In genomic region chr5:50045180-50045579, GRCm38 (mm10) we compare ENCODE assay signal across 22 mouse cellular contexts. TPM values are rescaled to one million over a fixed set of nuclear protein-coding genes. Genes with fewer than 3 reads are reported as not detected.
DNase-seq lines count a peak whose midpoint lies in the region; ATAC-seq and TF ChIP-seq lines count a peak whose summit lies in the region.
"Had no signal": no experiment of that assay in that cellular context is flagged by ENCODE, and none has a peak within 500 bp of the region (broad histone marks: within the 10 kb centered on the region; RNA-seq: fewer than 3 reads in every experiment).

No protein-coding gene starts in this region.

- H3K9ac ChIP-seq in heart, embryonic 12.5 days = no peak overlapping the region
- no peak overlapping the region for H3K9ac ChIP-seq in limb, embryonic 15.5 days
- H3K9ac ChIP-seq: heart, embryonic 13.5 days; hindbrain, embryonic 13.5 days had no signal

- no peaks in the 10 kb centered on the region for H3K36me3 ChIP-seq in heart, embryonic 12.5 days
- H3K36me3 ChIP-seq in limb, embryonic 15.5 days = 0 out of 2 replicates have a peak, but pooled peaks cover 3% of the 10 kb centered on the region
- peaks cover 21% of the 10 kb centered on the region for H3K36me3 ChIP-seq in limb, embryonic 10.5 days
- H3K36me3 ChIP-seq: heart, embryonic 13.5 days; hindbrain, embryonic 13.5 days had no signal

- H3K27ac ChIP-seq in heart, embryonic 12.5 days (ENCODE audit: poor library complexity, severe bottlenecking) = no peak overlapping the region
- peak overlapping the region; percentile 43; the same call in 1 of the 2 replicates for H3K27ac ChIP-seq in limb, embryonic 15.5 days
- H3K27ac ChIP-seq in limb, embryonic 10.5 days = no peak overlapping the region
- H3K27ac ChIP-seq: forebrain, embryonic 10.5 days; gastrocnemius, adult 2 months; heart, embryonic 13.5 days; hindbrain, embryonic 10.5 days; hindbrain, embryonic 13.5 days had no signal

- H3K4me1 ChIP-seq in heart, embryonic 12.5 days (replicated peaks) = peaks cover 48% of the 10 kb centered on the region
- peaks cover 27% of the 10 kb centered on the region for H3K4me1 ChIP-seq in limb, embryonic 15.5 days
- H3K4me1 ChIP-seq in limb, embryonic 10.5 days = peaks cover 23% of the 10 kb centered on the region; the same call in 1 of the 2 replicates

- H3K27me3 ChIP-seq in heart, embryonic 12.5 days (replicated peaks) = no peaks in the 10 kb centered on the region
- H3K27me3 ChIP-seq in limb, embryonic 15.5 days = no peaks in the 10 kb centered on the region
- H3K27me3 ChIP-seq in limb, embryonic 10.5 days (ENCODE audit: low read depth, poor library complexity, severe bottlenecking) = no peaks in the 10 kb centered on the region
- H3K27me3 ChIP-seq: heart, embryonic 13.5 days; hindbrain, embryonic 13.5 days had no signal

- no peak overlapping the region for H3K4me2 ChIP-seq in heart, embryonic 12.5 days
- no peak overlapping the region for H3K4me2 ChIP-seq in limb, embryonic 15.5 days
- H3K4me2 ChIP-seq: heart, embryonic 13.5 days; hindbrain, embryonic 13.5 days had no signal

- H3K9me3 ChIP-seq in heart, embryonic 12.5 days (replicated peaks) = no peaks in the 10 kb centered on the region
- H3K9me3 ChIP-seq in limb, embryonic 15.5 days = no peaks in the 10 kb centered on the region
- H3K9me3 ChIP-seq in limb, embryonic 10.5 days (replicated peaks) = no peaks in the 10 kb centered on the region
- H3K9me3 ChIP-seq: forebrain, embryonic 10.5 days; heart, embryonic 13.5 days; hindbrain, embryonic 10.5 days; hindbrain, embryonic 13.5 days had no signal

- TF ChIP-seq POLR2A in brain, embryonic 14.5 days (IDR thresholded peaks at IDR 0.05; ENCODE audit: borderline replicate concordance, extremely low read depth, insufficient read depth, insufficient read length, poor library complexity, severe bottlenecking) = no peak

- peak; percentile 77 for DNase-seq in heart, adult 11 months
- no peak for DNase-seq in limb, embryonic 10.5 days (ENCODE audit: low spot score)
- peak; percentile 31 for DNase-seq in brain, embryonic 14.5 days (ENCODE audit: low read depth)
- no peak for DNase-seq in left cerebral cortex, adult 11 months (ENCODE audit: low spot score)
- DNase-seq: adrenal gland, adult 2 months; adrenal gland, postnatal 14 days; cerebellum, adult 18-20 months; cerebellum, adult 9-10 months; gastrocnemius, adult 2 months; gastrocnemius, postnatal 14 days; heart, adult 18-20 months; heart, postnatal 36 days had no signal

- no peak for TF ChIP-seq CTCF in brain, embryonic 14.5 days (IDR thresholded peaks at IDR 0.05; ENCODE audit: borderline replicate concordance, extremely low read depth, insufficient read depth, insufficient read length)

- WGBS in heart, embryonic 12.5 days = 89% methylated on average over 6 of the region's 6 CpGs
- WGBS in limb, embryonic 15.5 days = 67% methylated on average over 6 of the region's 6 CpGs
- WGBS in limb, embryonic 10.5 days = 93% methylated on average over 6 of the region's 6 CpGs

- no peak for ATAC-seq in heart, embryonic 12.5 days (ENCODE audit: insufficient number of reproducible peaks, low FRiP score)
- no peak for ATAC-seq in limb, embryonic 15.5 days (ENCODE audit: insufficient number of reproducible peaks, low FRiP score, low TSS enrichment, low read depth)
- ATAC-seq: CD4-positive, CD25-positive, alpha-beta regulatory T cell, adult 4 months; forebrain, embryonic 14.5 days; hindbrain, embryonic 16.5 days; intestine, embryonic 16.5 days had no signal

- no peak overlapping the region for H3K4me3 ChIP-seq in heart, embryonic 12.5 days
- no peak overlapping the region for H3K4me3 ChIP-seq in limb, embryonic 15.5 days
- H3K4me3 ChIP-seq in limb, embryonic 10.5 days = no peak overlapping the region
- H3K4me3 ChIP-seq: forebrain, embryonic 10.5 days; gastrocnemius, adult 2 months; heart, embryonic 13.5 days; hindbrain, embryonic 10.5 days; hindbrain, embryonic 13.5 days had no signal

RNA-seq across cellular contexts. Expression of gene Adgra3, which starts 13.6 kb away (rescaled TPM):
- 25.1 and 28.1 TPM in 2 replicates for polyA plus RNA-seq in heart, embryonic 12.5 days (2016; fragmentation: Nextera tagmentation; extraction: Ambion mirVana)
- 21.5 and 34.5 TPM in 2 replicates for polyA plus RNA-seq in limb, embryonic 15.5 days (2015; fragmentation: Nextera tagmentation; extraction: Ambion mirVana)
- 50.0 and 53.3 TPM in 2 replicates for polyA plus RNA-seq in limb, embryonic 10.5 days (2016; fragmentation: Nextera tagmentation; extraction: Ambion mirVana)
- 46.8 and 49.5 TPM in 2 replicates for polyA plus RNA-seq in brain, embryonic 14.5 days (2012; rRNA removed)
- polyA plus RNA-seq: CD4-positive, CD25-positive, alpha-beta regulatory T cell, adult 4 months had no signal

Comparison
In these comparisons a context has a peak if more than half of its experiments do, and no peak if none do; other contexts are left out.
1. DNase-seq: peak in heart, adult 11 months (single experiment) and brain, embryonic 14.5 days (single experiment); none in limb, embryonic 10.5 days (single experiment) and left cerebral cortex, adult 11 months (single experiment).